Mouse (Mus musculus) lung, postnatal 4 days (tissue): ENCODE results near the gene Btbd17.

Experiments
- DNase-seq, 2 experiments: peaks; one replicate each; pipeline ENCODE4 v3.0.0; 2021

The Btbd17 gene

DNA sequence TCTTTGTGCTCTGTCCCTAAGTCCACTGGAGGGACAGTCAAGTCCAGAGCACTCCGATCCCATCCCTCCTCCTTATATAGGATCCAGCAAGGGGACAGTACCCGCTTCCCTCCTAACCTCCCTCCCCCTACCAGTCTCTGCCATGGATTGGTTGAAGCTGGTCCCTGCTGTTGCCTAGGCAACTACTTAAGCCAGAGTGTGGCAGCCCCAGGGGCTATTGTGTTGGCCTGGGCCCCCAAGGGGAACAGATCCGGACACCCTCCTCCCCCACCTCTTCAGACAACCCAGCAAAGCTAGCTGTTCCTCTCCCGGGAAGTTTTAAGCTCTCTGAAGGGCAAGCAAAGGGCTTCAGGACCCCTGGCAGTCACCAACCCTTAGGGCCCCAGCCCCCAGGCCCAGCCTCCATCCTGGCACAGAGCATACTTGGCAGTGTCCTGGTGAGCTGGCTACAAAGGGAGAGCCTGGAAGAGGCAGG lies at the start of gene Btbd17:
Gene Btbd17 (minus strand): TSS at position 98 of the 475 bp plus-strand sequence.
- DNase-seq, result no peak

DNA sequence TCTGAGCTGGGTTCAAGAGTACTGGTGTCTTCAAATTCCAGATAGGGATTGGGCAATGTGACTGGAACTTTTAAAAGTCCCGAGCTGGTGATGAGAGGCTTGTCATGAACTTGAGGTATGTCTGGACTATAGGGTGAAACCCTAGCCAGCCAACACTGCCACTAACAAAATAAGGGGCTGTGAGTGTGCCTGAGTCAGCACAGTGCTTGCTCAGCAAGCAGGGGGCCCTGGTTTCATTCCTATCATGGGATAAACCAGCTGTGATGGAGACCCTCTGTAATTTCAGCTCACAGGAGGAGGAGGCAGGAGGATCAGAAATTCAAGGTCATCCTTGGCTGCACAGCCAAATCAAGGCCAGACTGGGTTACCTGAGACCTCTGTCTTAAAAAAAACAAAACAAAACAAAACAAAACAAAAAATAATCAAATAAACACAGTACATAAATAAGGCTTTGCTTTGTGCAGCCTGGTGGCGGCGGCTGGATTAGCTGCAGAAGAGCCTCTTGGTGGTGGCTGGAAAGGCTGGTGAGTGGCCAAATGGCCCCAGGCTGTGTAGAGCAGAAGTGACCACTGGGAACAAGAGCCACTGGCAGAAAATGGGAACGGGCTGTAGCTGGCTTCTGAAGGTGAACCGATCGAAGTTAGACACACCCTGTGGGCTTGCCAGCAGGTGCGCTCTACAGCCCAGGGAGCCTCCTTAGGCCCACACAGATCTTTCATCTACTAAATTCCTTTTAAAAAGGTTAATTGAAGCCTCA lies 48.9 kb upstream of the Btbd17 start:
- DNase-seq, result no peak

DNA sequence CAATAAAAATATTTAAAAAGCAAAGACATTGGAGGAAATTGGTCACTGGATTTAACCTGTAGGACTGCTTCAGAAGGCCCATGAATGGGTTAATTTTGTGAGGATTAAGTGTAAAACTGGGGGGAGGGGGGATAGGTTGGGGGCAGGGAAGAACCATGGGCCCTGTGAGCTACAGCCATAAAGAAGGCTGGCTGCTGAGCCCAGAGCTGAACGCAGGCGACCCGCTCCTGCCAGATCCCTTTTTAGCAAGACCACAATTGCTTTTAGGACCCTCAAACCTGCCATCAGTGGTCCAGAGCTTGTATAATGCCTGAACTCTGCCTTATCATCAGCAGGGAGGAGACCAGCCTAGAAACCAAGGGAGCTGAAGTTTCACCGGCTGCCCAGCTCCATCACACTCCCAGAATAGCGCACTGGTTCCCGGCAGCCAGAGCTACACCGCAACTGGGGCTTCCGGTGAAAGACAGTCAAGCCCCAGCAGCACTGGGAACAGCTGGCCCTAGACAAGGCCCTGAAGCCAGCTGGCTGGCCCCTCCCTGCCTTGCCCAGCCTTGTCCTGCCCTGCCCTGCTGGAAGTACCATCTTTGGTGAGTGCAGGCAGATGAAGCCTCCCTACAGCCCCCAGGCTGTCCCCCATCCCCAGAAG lies 48.2 kb upstream of the Btbd17 start:
- DNase-seq, result peak; percentile 21 to 61

- peak in 1 of 2 experiments; percentile 28 for DNase-seq
These were observed 37.4 kb upstream of the Btbd17 start for GRCm38 (mm10) chr11:114833166-114833565.

DNA sequence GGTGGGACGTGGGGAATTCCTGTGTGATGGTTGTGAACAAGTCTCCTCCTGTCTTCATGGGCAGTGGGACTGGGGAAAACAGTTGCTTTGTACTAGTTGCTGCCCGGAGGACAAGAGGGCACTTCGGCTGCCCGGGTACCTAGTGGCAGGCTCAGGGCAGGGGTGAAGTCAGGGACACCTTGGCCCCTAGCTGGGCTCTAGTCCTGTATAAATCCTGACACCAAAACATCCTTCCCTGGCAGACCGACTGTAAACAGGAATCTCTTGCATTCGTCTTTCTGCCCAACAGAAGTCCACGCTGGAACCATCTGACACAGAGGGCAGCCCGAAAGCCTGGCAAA lies 34.7 kb upstream of the Btbd17 start:
- DNase-seq, result no peak

DNA sequence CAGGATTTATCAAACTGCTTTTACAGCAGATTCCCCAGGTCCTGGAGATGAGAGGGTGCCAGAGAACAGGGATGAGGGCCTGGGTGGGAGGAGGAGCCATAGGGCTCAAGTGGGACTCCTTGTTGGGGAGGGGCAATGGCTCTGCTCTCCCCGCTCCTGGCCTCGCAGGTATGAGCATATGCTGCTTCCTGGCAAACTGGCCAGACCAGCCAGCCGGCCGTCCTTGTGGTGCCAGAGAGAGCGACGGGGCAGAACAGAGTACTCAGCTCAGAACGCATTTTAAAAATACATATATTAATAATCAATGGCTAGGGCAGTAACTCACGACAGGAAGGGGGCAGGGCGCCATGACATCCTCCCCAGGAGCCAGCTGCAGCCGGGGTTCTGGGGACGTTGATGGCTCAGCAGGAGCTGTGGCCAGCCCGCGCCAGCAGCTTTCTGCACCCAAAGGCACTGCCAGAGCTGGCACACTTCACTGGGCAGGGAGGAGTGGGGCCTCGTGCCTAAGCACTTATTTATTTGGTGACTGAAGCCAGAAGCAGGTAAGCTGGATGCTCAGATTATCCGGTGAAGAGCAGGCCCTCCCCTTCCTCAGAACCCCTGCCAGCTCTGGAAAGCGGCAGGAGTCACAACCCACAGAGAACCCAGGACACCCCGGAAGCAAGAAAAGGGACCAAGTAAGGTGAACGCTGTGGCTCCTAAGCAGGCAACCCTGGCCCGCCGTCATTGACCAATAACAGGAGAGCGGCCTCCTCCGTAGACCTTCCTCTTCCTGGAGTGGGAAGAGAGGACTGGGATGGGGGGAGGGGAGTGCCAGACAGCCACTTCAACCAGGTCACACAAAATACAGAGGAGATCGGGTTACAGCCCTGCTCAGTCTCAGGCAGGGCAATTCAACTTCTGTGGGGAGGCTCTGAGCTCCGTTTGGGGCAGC lies 34.0 kb upstream of the Btbd17 start:
- DNase-seq, result peak; percentile 78 to 86

GRCm38 (mm10) chr11:114826686-114827085 lies 30.9 kb upstream of the Btbd17 start:
- DNase-seq, result peak in 1 of 2 experiments; percentile 46

DNA sequence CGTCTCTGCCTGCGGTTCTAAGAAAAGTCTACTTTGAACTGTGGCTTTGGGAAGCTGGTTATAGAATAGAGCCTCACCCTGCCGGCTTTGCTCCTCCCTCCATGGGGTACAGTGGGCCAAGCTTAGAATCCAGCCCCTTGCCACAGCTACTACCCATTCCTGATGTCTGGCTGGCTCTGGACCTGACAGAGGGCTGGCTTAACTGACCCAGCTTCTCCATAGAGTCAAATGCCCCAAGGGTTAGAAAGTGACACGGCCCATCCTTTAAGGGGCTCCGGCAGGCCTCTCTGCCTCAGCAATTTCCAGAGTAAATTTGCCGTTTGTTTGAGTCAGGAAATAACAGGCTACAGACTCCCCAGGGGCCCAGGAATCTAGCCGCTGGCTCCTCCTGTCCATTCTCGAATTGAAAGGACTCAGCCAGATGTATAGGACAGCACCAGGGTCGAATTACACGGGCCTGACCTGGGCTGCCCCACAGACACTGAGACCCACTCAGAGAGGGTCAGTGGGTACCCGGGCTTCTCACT lies 27.5 kb upstream of the Btbd17 start:
- no peak for DNase-seq

GRCm38 (mm10) chr11:114822727-114823126 lies 27.0 kb upstream of the Btbd17 start:
- DNase-seq, result peak; percentile 59 to 67

- no peak for DNase-seq
These were observed 25.6 kb upstream of the Btbd17 start for GRCm38 (mm10) chr11:114821325-114821724.

DNA sequence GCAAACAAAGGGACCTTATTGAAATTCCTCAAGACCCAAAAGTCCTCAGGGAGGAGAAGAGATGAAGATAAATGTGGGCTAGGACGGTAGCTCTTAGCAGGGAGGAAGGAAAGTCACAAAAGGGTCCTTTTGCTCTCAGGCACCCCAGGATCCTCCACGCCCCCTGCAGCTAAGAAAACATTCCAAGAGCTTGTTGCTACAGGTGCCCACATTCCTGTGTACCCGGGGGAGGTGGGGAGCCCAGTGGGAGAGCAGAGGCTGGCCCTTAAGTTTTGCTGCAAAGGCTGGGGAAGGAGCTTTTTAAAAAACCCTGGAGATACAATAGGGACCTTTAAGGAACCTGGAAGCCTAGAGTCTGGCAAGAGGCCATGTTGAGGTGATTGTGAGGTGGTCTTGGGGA lies 24.7 kb upstream of the Btbd17 start:
- no peak for DNase-seq

- no peak for DNase-seq
These were observed 23.4 kb upstream of the Btbd17 start for GRCm38 (mm10) chr11:114819110-114819509.

GRCm38 (mm10) chr11:114818185-114818584 lies 22.4 kb upstream of the Btbd17 start:
- DNase-seq, result peak; percentile 32 to 38

DNA sequence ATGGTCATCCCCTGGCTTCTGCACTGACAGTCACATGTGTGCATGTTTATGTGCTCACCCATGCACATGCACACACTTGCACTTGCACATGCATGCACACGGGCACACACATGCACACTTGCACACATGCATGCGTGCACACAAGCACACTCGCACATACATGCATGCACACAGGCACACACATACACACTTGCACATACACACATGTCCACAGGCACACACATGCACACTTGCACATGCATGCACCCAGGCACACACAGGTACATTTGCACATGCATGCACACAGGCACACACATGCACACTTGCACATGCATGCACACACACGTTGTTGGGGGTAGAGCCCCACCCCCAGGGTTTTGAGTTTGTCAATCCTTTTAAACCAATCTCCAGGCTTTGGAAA lies 21.2 kb upstream of the Btbd17 start:
- no peak for DNase-seq

GRCm38 (mm10) chr11:114814873-114815592 lies 19.3 kb upstream of the Btbd17 start:
- DNase-seq, result no peak

GRCm38 (mm10) chr11:114812731-114813240 lies 17.0 kb upstream of the Btbd17 start:
- peak; percentile 85 to 92 for DNase-seq

DNA sequence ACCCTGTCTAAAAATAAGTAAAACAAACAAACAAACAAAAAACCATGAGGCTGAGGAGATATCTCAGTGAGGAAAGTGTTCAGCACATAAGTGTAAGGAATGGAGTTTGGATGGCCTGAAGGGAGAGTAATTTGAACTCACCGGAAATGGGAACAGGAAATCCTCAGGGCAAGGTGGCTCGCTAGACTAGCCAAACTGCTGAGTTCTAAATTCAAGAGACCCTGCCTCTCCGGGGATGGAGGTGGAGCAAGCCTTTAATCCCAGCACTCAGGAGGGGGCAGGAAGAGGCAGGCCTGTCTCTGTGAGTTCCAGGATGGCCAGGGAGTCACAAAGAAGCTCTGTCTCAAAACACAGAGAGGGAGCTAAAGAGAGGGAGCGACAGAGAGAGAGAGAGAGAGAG lies 14.6 kb upstream of the Btbd17 start:
- no peak for DNase-seq

DNA sequence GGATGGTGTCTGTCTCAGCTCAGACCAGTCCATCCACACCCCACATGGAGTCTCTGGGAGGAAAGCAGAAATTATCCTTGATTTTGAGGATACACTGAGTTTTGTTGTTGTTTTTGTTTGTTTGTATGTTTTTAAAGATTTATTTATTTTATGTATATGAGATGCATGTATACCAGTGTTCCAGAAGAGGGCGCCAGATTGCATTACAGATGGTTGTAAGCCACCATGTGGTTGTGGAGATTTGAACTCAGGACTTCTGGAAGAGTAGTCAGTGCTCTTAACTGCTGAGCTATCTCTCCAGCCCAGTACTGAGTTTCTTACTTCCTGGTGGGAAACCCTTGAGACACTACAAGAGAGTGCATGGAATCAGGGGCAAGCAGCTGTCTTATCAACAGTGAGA lies 13.6 kb upstream of the Btbd17 start:
- DNase-seq, result no peak

- no peak for DNase-seq
These were observed 12.1 kb upstream of the Btbd17 start for GRCm38 (mm10) chr11:114807686-114808427.

DNA sequence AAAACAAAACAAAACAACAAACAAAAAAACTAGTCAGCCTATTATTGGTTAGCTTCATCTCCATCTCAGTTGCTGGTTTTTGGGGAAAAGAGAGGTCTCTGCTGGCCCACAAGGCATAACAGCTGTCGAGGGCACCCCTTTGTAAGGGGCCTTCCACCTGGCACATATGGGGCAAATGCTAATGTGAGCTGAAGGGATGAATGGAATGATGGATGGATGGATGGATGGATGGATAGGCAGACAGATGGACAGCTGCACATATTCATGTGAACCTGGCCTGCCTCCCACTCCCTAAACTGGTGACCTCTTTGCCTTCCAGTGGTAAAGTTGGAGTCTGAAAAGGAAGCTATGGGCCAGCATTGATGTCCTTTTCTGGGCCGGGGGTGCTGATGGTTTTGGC lies 11.3 kb upstream of the Btbd17 start:
- DNase-seq, result no peak

DNA sequence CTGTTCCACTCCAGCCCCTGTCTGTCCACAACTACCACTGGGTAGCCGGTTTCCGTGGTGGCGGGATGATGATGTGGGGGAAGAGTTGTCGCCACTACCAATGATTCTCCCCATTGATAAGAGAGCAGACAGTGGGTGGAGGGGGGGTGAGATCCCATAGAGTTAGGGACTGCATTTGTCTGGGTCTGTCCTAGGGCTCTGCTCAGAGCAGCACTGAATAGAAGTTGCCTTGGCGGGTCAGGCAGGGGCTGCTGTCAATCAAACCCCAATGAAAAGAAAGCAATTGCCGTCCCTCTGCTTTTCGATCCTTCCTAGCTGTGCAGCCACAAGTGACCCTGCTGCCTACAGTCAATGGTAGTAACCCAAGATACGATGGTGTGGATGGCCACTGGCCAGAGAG lies 8.2 kb upstream of the Btbd17 start:
- no peak for DNase-seq
